Mouse (Mus musculus) heart, postnatal 14 days (tissue): Measurements from ENCODE around the gene Srp14. TPM values are rescaled to one million over a fixed set of nuclear protein-coding genes. Genes with fewer than 3 reads are reported as not detected.

Experiments used
- DNase-seq, 2 experiments: peaks; one replicate each; pipeline ENCODE4 v3.0.0; 2021 to 2022
- intact Hi-C: fragments of 180-260 bp; cut with DNase I; formaldehyde crosslinking; loops from one replicate; pipeline ENCODE4 v1.15.1; 2025
- total RNA-seq, 2 experiments: library from RNA; stranded (reverse); gene quantifications; 2 replicates each; pipeline ENCODE4 v1.2.3; 2021

Srp14 gene
- total RNA-seq, 2 experiments from 2014 or later = 113 to 115 TPM

GRCm38 (mm10) chr2:118491741-118492395, 12.4 kb upstream of the Srp14 start:
- intact Hi-C loops = no loop called here
- DNase-seq = no peak

- intact Hi-C loops = no loop called here
- peak; percentile 42 to 53 for DNase-seq
These were observed 11.8 kb upstream of the Srp14 start for GRCm38 (mm10) chr2:118491281-118491731.

- intact Hi-C loops = no loop called here
- DNase-seq = peak; percentile 77 to 81
These were observed 11.0 kb upstream of the Srp14 start for GRCm38 (mm10) chr2:118490241-118491091.

- intact Hi-C loops = loop anchor here (1.0 to 5.0 kb wide), 6 partner anchors 57 to 394 kb away; partner anchors contain the start of gene Bmf
- no peak for DNase-seq
These were observed 8.3 kb upstream of the Srp14 start for GRCm38 (mm10) chr2:118487806-118488205.

- DNase-seq = peak; percentile 86 to 93
- intact Hi-C loops = loop anchor here (1.0 to 5.0 kb wide), 5 partner anchors 58 to 395 kb away; partner anchors contain the start of gene Bmf
These were observed 7.4 kb upstream of the Srp14 start for GRCm38 (mm10) chr2:118486933-118487332.

- DNase-seq = no peak
These were observed 5.9 kb upstream of the Srp14 start for GRCm38 (mm10) chr2:118485415-118485814.

GRCm38 (mm10) chr2:118484386-118484898, 4.9 kb upstream of the Srp14 start:
- intact Hi-C loops = no loop called here

More at GRCm38 (mm10) chr2:118485415-118485814, 5.9 kb upstream of the Srp14 start:
- intact Hi-C loops = loop anchor here (5.0 kb wide), 2 partner anchors 207 to 397 kb away; no protein-coding TSS in a partner anchor

GRCm38 (mm10) chr2:118483032-118483431, 3.5 kb upstream of the Srp14 start:
- no peak for DNase-seq
- intact Hi-C loops = no loop called here

More at GRCm38 (mm10) chr2:118484386-118484898, 4.9 kb upstream of the Srp14 start:
- no peak for DNase-seq

- DNase-seq = no peak
- intact Hi-C loops = no loop called here
These were observed 1.4 kb upstream of the Srp14 start for GRCm38 (mm10) chr2:118480886-118481285.

GRCm38 (mm10) chr2:118478833-118479549, 520 bp downstream of the Srp14 start:
- intact Hi-C loops = no loop called here

GRCm38 (mm10) chr2:118468354-118468753, 11.2 kb downstream of the Srp14 start:
- DNase-seq = no peak
- intact Hi-C loops = no loop called here

More at GRCm38 (mm10) chr2:118478833-118479549, 520 bp downstream of the Srp14 start:
- no peak for DNase-seq

GRCm38 (mm10) chr2:118466601-118467000, 12.9 kb downstream of the Srp14 start:
- intact Hi-C loops = no loop called here
- DNase-seq = no peak

- DNase-seq = no peak
- intact Hi-C loops = no loop called here
These were observed 13.6 kb downstream of the Srp14 start for GRCm38 (mm10) chr2:118465894-118466293.

- intact Hi-C loops = no loop called here
These were observed 15.1 kb downstream of the Srp14 start for GRCm38 (mm10) chr2:118464450-118464849.

GRCm38 (mm10) chr2:118463480-118463879, 16.0 kb downstream of the Srp14 start:
- intact Hi-C loops = no loop called here
- no peak for DNase-seq

More at GRCm38 (mm10) chr2:118464450-118464849, 15.1 kb downstream of the Srp14 start:
- DNase-seq = no peak

- intact Hi-C loops = no loop called here
- peak in 1 of 2 experiments; percentile 10 for DNase-seq
These were observed 17.9 kb downstream of the Srp14 start for GRCm38 (mm10) chr2:118461480-118462165.

GRCm38 (mm10) chr2:118457463-118458261, 21.8 kb downstream of the Srp14 start:
- intact Hi-C loops = no loop called here
- DNase-seq = no peak

GRCm38 (mm10) chr2:118457029-118457428, 22.5 kb downstream of the Srp14 start:
- no peak for DNase-seq
- intact Hi-C loops = no loop called here

- DNase-seq = no peak
- intact Hi-C loops = no loop called here
These were observed 28.5 kb downstream of the Srp14 start for GRCm38 (mm10) chr2:118451056-118451455.
